Mouse (Mus musculus) lung, postnatal 0 days (tissue): ENCODE results near the gene Smg1.

Experiments
- CTCF ChIP-seq: IDR thresholded peaks from 2 replicates; pipeline ENCODE4 v1.5.1; 2016; ENCODE audit warnings: antibody characterized with exemption, mild to moderate bottlenecking
- EP300 ChIP-seq: IDR thresholded peaks from 2 replicates; pipeline ENCODE4 v1.6.1; 2016; ENCODE audit warnings: antibody characterized with exemption, mild to moderate bottlenecking, control low read depth

DNA sequence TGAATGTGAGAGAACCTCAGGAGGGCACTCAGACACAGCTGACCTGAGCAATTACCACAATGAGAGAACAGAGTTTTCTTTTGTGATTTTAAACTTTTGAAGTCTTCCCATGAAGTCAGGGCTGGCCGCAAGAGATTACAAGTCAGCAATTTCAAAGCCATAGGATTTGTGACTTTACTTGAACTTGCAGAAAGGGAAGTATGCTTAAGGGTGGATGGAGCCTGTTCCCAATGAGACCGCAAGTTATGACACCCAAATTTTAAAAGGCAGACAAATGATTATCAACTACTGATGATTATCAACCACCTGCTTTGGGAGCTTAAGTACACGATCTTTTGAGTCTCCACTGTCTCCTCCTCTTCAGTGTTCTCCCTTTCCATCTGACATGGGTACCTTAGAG is 125.0 kb downstream of the Smg1 start:
- TF ChIP-seq EP300 = no peak
- TF ChIP-seq CTCF = no peak
